Mouse (Mus musculus): ENCODE data around the gene Dock2.

Gene Dock2

DNA sequence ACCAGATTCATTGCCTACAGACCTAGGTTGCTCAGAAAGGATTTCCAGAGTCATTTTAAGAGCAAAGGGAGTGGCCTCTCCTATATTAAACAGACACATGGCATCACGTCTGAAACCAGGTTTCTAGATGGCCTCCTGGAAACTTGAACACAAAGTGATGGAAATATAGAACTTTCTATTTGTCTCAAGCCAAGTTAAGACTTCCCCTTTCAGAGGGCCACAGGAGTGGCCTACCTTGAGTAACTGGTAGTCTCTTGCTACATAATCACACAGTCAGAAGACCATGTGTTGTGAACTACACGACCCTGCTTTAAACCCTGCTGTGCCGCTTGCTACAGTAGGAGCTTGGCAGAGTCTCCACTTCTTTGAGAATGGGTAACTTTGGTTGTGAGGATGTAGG, 400.2 kb downstream of the Dock2 start:
- in situ Hi-C loops (cut with MboI; ENCODE audit: unreplicated experiment in 2 of 2): no loop called here

DNA sequence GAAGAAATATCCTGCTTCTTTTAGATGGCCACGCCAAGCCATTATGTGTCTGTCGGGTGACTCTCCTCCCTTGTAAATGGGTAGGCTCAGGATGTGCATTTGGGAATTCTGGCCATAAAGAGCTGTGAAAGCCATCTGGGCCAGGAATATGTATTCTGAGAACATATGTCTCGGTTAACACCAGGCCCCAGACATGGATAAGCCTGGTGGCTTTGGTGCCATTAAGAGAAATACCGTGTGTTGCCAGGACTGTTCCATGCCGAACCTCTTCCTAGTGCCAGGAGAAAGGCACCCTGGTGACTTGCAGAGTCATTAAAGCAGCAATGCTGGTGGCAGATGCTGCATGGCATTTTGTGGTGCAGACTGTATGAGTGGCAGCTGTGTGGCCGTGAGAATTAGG, 406.0 kb downstream of the Dock2 start:
- in situ Hi-C loops (cut with MboI; ENCODE audit: unreplicated experiment in 2 of 2): no loop called here

DNA sequence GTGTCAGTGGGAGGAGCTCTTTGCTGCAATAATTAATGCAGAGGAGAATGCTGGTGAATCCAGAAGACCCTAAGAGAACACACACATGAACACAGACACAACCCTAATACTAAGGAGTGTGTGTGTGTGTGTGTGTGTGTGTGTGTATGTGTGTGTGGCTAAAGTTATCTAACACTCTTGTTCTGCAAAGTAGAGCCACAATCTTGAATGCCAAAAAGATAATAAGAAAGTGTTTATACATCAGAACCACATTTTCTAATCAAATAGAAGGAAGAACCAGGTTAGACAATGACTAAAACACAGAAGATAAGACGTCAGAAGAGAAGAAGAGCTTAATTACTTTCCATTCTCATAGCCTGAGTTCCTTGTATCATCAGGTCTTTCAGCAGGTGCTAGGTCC, 408.1 kb downstream of the Dock2 start:
- in situ Hi-C loops (cut with MboI; ENCODE audit: unreplicated experiment in 2 of 2): no loop called here

DNA sequence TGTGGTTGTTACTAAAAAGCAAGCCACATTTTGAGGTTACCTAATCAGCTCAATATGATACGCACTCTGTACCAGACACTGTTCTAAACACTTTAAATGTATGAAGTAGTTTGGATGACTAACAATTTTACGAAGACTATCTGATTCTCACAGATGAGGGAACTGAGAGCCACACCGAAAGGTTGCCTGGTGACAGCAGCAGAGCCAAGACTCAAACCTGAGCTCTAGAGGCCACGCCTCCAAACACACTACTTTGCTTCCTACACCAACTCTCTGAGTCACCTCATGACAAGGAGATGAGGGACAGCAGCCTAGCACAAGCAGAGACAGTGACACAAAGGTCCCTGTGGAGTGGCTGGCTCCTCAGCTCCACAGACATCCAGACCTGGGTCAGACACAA, 411.5 kb downstream of the Dock2 start:
- in situ Hi-C loops (cut with MboI; ENCODE audit: unreplicated experiment in 2 of 2): no loop called here

DNA sequence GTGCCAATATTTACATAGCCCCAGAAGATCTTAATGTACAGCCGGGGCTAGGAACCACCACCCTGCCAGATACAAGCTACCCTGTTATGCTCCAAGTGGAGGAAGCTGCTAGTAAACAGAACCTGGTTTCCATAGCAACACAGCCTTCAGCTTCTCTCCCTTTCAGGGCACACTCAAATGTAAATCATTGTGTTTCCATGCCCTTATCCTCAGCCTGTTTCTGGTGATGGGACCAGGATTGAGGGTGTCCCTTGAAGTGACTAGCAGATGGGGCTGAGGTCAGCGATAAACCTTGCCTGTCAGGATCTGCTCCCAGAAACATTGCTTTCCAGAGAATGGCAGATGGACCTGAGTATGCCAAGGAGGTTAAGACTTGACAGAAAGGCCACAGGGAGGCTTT, 427.6 kb downstream of the Dock2 start:
- in situ Hi-C loops (cut with MboI; ENCODE audit: unreplicated experiment in 2 of 2): no loop called here

DNA sequence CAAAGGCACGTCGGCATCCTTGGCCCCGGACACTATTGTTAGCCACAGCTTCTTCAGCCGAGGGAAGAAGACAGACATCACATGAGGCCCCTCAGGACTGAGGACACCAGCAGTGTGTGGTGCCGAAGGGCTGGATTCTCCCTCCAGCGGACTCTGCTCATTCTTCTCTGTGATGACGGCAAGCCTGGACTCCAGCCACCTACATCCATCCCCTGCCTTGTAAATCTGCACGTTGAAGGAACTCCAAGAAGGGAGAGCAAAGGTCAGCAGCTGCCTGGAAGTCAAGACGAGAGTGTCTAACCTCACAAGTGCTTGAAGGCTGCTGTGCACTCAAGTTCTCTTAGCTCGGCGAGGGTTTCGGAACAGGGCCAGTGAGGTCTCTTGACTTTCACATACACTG, 428.3 kb downstream of the Dock2 start:
- in situ Hi-C loops (cut with MboI; ENCODE audit: unreplicated experiment in 2 of 2): no loop called here

DNA sequence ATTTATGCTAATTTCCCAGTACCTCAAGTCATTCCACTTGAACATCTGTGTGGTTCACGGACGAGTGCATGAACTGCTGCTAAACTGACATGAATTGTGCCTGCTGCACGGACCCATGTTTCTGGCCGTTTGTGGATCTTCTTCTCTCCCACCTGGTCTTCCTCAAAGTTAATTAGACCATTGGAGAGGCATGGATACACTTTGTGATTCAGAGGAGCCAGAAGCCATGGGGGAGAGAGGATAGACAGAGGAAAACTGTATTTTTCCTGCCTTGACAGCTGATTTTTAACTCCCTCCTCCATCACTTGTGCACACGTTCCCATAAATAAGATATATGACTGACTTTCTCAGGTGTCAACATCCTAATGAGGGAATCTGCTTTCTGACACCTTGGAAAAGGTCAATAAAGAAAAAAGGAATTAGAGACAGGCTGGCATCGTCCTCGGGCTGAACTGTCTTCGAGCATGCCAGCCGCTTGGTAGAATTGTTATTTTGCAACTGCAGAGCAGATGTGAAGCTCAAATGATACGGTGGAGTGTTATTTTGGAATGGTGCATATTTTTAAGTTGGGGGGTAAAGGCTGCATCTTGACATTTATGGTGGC, 434.1 kb downstream of the Dock2 start:
- in situ Hi-C loops (cut with MboI; ENCODE audit: unreplicated experiment in 2 of 2): no loop called here

DNA sequence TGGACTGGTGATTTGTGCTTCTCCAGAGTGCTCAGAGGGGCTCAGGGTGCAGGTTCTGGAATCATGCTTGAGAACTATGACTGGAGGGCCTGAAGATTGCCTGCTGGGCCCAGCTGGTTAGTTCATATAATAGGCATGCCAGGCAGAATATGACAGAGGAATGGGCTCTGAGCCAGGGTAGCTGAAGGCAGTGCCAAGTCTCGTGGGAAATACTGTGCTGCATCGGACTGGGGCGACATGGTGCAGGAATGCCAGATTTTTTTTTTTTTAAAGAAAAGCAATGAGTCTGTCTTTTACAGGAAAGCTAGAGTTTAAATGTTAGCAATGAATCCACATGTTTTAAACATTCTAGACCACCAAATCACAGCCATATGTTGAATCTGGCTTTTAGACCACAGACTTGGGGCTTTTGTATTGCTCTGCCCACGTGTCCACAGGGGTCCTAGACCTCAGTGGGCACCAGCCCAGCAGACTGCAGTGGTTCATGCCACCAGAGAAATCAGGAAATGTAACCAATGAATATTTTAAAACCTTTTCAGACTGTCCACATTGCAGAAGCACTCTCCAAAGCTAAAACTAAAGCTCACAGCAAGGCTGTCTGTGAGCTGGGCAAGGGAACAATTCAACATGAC, 435.3 kb downstream of the Dock2 start:
- in situ Hi-C loops (cut with MboI; ENCODE audit: unreplicated experiment in 2 of 2): no loop called here

DNA sequence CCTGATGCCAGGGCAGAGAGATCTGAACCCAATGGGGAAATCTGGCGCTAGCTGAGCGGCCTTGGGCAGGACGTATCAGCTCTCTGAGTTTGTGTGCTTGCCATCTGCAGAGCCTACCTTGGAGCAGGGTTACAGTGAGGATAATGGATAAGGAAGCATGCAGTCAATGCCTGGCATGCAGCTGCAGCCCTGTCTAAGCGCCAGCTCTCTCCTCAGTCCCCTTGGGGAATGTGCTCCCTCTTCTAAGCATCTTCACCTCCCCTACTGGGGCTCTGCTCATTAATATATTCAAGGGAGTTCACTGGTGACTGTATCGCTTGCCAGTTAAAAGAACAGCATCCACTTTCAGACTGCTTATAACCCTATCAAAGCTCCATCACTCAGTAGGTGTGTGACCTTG, 439.4 kb downstream of the Dock2 start:
- in situ Hi-C loops (cut with MboI; ENCODE audit: unreplicated experiment in 2 of 2): no loop called here

DNA sequence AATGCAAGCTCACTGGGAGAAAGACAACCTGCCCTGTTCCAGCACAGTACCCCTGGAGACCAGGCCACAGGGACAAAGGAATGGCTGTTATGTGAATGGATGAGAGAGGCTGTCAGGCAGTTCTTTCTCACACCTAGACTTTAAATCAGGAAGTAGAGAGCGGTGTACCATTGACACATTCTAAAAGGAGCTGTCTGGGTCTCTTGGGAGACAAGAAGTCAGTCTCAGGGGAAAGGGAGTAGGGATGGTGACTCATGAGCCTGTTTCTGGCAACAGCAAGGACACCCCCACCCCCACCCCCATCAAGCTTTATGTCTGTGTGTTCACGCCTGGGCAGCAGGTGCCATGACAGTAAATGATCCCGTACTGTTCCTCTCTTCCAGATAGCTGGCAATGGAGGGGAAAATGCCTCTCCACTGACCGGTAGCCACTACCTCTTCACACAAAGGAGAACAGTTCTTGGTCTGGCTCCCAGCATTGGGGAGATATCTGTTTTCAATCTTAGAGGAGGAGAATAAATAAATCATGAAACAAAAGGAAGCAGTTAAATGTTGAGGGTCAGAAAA, 439.9 kb downstream of the Dock2 start:
- in situ Hi-C loops (cut with MboI; ENCODE audit: unreplicated experiment in 2 of 2): no loop called here

DNA sequence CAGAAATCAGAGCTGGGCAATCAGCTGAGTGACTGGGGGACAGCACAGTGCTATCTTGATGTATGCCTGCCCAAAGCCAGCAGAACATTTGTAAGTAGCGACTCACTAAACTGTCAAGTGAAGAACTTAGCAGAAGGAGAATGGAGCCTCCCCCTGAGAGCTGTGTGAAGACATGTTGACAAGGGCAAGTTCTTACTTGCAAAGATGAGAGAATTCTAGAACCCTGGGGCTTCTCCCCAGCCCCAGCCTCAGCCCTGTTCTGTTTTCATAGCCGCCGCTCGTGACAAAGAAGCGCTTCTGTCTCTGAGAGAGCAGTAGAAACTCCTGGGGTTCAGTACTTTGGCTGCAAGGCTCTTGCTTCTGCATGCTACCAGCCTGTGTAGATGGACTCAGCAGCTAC, 444.0 kb downstream of the Dock2 start:
- in situ Hi-C loops (cut with MboI; ENCODE audit: unreplicated experiment in 2 of 2): no loop called here

DNA sequence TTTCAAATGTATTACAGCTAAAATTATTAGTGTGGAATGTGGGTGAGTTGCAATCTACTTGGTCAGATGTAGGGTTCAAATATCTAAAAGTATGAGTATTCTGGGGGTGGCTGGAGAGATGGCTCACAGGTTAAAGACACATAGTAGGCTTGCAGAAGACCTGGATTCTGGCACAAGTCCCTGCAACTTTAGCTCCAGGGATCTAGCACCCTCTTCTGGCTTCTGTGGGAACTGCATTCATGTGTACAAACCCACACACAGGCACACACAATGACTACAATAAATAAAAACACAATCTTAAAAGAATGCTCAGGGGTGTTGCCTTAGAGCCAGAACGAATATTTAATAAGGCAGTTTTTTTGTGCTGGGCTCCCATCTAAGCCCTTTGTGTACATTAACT, 445.8 kb downstream of the Dock2 start:
- in situ Hi-C loops (cut with MboI; ENCODE audit: unreplicated experiment in 2 of 2): no loop called here

DNA sequence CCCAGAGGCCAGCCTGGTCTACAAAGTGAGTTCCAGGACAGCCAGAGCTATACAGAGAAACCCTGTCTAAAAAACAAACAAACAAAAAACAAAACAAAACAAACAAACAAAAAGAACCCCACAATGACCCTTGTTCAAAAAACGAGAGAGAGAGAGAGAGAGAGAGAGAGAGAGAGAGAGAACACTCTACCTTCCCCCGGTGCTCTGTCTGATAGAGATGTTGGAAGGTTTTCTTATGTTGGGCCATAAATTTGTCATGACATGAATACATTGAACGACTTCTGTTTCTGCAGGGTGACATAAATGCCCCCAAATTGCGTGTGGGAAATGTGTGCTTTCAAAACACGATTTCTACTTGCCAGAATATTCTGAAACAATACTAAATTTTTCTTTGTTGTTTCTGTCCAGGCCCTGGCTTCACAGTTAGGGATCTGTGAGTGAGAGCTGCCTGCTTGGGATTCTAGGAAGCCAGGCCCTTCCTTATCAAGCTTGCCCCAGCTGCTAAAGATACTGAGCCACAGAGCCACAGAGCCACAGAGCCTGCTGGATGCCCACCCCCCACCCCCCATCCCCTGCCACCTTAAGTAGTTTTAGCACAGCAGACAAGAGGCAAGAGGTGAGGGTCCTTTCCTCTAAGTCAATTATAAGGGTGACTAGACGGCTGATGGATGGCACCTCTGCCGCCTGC, 451.2 kb downstream of the Dock2 start:
- in situ Hi-C loops (cut with MboI; ENCODE audit: unreplicated experiment in 2 of 2): no loop called here

DNA sequence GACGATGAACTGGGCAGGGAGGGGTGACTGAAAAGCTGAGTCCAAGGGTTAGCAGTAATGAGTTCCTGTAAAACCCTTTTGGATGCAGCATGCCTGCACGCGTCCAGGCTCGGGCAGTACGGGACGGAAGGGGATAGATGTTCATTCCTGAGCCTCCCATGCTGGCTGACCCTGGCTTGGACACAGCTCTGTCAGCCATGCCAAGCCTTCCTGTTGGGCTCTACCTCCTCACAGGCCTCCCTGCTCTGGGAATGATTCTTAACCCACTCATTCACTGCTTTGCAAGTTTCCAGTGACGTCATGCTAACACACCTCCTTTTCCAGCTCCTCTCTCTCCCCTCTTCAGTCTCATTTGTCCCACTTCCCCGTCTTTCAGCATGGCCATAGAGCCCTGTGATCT, 460.0 kb downstream of the Dock2 start:
- in situ Hi-C loops (cut with MboI; ENCODE audit: unreplicated experiment in 2 of 2): no loop called here

DNA sequence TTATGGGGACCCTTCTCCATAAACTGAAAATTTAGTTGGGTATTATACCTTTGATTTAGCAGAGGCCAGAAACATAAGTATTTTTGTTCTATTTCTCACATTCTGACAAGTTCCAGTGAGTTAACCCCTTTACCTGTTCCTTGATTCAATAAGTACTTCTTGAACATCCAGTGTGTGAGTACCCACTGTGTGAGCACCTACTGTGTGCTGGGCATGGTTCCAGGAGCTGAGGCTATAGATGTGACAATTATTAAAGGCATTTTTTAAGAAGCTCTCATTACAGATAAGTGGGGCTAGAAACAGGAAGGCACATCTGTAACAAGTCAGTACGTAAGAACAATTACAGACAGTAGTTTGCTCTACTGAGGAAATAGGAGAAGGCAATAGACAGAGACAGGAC, 464.4 kb downstream of the Dock2 start:
- in situ Hi-C loops (cut with MboI; ENCODE audit: unreplicated experiment in 2 of 2): no loop called here

DNA sequence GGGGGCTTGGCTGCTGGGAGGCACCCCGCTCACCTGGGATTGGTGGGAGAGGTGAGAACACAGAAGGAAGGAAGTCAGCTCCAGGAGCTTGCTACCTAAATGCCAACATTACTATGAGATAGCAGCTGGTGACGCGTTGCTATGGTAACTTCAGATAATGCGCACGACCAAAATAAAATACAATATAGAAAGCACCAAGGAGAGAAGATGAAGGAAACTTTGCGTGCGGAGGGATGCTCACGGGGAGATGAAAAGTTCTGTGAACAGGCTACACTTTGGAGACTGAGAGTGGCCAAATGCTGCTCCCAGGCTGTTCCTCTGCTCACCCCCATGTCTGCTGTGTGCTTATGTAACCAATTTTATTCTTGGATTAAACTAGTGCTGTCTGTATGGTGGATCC, 466.7 kb downstream of the Dock2 start:
- in situ Hi-C loops (cut with MboI; ENCODE audit: unreplicated experiment in 2 of 2): no loop called here

DNA sequence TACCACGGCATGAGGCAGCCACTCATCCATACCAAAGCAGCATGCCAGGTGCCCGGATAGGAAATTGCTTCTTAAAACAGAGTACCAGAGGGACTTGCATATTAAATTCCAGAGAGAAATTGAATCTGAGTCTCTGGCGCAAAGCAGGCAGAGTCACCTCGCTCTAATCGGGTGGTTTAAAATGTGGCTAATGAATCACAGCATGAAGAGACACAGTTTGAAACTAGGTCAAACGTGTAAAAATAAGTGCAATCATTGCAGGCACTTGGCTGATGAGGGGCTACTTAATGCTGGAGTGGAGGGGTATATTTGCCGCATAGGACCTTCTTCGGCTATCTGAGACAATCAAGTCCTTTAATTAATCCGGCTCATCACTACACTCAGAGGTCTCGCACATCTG, 467.5 kb downstream of the Dock2 start:
- in situ Hi-C loops (cut with MboI; ENCODE audit: unreplicated experiment in 2 of 2): no loop called here

DNA sequence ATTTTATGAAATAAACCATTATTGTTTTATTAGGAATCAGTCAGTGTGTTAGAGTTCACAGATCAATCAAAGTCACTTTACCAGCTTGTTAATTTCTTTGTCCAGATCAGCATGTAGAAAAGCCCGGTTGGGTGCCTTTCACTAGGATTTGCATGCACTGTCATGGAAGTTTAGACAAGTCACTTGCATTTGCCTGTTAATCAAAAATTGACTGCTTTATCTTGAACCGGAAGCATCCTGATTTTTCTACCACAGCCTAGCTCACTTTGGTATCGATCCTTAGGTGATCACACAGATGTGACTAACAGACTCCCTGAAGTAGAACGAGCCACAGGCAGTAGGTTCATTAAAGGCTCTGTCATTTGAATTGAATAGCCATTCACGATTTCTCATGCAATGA, 468.3 kb downstream of the Dock2 start:
- in situ Hi-C loops (cut with MboI; ENCODE audit: unreplicated experiment in 2 of 2): no loop called here

DNA sequence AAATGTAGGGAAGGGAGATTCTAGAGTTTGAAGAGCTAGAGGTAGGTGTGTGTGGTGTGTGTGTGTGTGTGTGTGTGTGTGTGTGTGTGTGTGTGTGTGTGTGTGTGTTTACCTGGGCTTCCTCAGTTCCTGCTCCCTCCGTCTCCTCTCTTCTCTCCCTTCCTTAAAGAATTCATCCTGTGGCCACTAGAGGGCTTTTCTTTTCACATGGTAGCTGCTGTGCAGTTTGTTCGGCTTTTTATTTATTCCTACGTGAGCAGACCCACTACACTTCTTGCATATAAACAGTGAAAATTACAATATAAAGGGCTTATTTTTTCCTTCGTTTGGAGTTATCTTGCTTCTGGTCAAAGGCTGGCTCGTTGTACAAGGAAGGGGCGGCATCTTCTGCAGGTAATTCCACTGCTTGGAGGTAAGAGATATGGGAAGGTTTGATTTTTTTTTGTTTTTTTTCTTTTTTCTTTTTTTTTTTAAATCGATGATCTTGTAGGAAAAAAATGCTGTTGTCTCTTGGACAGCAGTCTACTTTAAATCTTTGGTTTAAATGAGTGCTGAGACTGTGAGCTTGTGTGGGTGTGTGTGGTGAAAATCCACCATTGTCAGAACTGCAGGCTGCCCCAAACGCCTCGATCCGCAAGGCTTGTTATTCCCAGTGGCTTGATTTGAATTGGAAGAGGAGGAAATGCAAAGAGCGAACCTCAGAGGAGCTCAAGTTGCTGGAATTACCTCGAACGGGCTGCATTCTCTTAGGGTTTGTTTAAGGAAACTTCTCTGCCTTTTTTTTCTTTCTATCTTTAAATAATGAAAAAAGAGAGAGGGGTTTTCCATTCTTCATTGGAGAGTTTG, 468.9 kb downstream of the Dock2 start, which contains the start of gene Fam196b:
Gene Fam196b (plus strand): TSS at position 289 of the 846 bp plus-strand sequence.
- in situ Hi-C loops (cut with MboI; ENCODE audit: unreplicated experiment in 2 of 2): no loop called here

DNA sequence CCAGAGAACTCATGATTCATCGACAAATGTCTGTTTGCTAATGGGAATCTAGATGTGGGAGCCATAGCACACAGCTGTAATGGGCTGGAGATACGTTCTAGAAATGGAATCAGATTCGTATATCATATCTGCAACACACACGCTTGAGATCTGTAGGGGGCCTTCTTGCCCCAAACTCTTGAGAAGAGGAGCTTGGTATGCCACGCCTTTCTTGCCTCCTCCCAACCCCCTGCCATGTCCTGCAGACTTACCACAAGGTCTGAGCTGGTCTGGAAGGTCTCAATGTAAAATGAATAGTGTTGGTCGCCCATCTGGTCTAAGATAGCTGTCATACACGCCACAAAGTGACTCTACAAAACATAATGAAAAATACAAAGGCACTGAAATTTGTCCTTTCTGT, 471.5 kb downstream of the Dock2 start:
- in situ Hi-C loops (cut with MboI; ENCODE audit: unreplicated experiment in 2 of 2): no loop called here

DNA sequence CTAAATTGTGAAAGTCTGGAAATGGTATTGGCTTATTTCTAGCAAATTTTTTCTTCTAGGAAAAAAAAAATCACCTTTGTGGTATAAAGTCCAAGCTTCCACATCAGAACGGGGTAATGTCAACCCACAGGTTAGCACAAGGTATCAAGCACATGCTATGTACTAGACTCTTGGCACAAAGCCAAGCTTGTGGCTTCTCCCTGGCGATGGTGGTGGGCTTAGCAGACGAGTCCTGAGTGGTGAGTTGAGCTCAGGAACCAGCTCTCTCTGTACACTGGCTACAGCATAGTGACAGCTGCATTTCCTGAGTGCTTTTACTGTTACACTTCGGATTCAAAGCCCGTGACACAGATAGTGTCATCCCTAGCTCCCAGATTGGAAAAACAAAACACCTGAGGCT, 472.0 kb downstream of the Dock2 start:
- in situ Hi-C loops (cut with MboI; ENCODE audit: unreplicated experiment in 2 of 2): no loop called here

All from v-Abl transformed pro-B cells (cell line).